Mouse (Mus musculus): ENCODE data around the gene Cryl1. TPM values are rescaled to one million over a fixed set of nuclear protein-coding genes. Genes with fewer than 3 reads are reported as not detected.

The Cryl1 gene
- polyA plus RNA-seq, 1 experiment from 2014 or later: 12.3 TPM

GRCm38 (mm10) chr14:57248661-57249060, 149.7 kb downstream of the Cryl1 start:
- Histone ChIP-seq H3K27ac (ENCODE audit: low read length) (no peak overlapping the region), H3K27me3 (ENCODE audit: control insufficient read depth, insufficient read depth, low read depth, low read length) (no peaks in the 10 kb centered on the region), H3K4me3 (ENCODE audit: low read depth, low read length) (no peak overlapping the region), H3K4me2 (ENCODE audit: low read length) (no peak overlapping the region), H3K9ac (ENCODE audit: low read depth, low read length) (no peak overlapping the region), H3K4me1 (ENCODE audit: control insufficient read depth, insufficient read depth, low read length) (no peaks in the 10 kb centered on the region), H3K9me3 (replicated peaks; ENCODE audit: control insufficient read depth, low read length, poor library complexity, severe bottlenecking) (no peaks in the 10 kb centered on the region), H3K36me3 (ENCODE audit: control insufficient read depth, insufficient read depth, low read length) (no peaks in the 10 kb centered on the region)
- no peak for ATAC-seq
- 55% methylated on average over 3 of the region's 3 CpGs for WGBS

- no peak overlapping the region for H3K4me3 ChIP-seq (ENCODE audit: low read depth, low read length)
- no peaks in the 10 kb centered on the region for H3K9me3 ChIP-seq (replicated peaks; ENCODE audit: control insufficient read depth, low read length, poor library complexity, severe bottlenecking)
- no peak overlapping the region for H3K4me2 ChIP-seq (ENCODE audit: low read length)
- no peaks in the 10 kb centered on the region for H3K27me3 ChIP-seq (ENCODE audit: control insufficient read depth, insufficient read depth, low read depth, low read length)
- 80% methylated on average over 6 of the region's 6 CpGs for WGBS
- ATAC-seq: no peak
- H3K4me1 ChIP-seq (ENCODE audit: control insufficient read depth, insufficient read depth, low read length): no peaks in the 10 kb centered on the region
- H3K9ac ChIP-seq (ENCODE audit: low read depth, low read length): no peak overlapping the region
- H3K27ac ChIP-seq (ENCODE audit: low read length): no peak overlapping the region
- no peaks in the 10 kb centered on the region for H3K36me3 ChIP-seq (ENCODE audit: control insufficient read depth, insufficient read depth, low read length)
Observed at GRCm38 (mm10) chr14:57246575-57246974, 151.8 kb downstream of the Cryl1 start.

GRCm38 (mm10) chr14:57242978-57243377, 155.4 kb downstream of the Cryl1 start:
- ATAC-seq: no peak
- H3K4me3 ChIP-seq (ENCODE audit: low read depth, low read length): no peak overlapping the region
- H3K9ac ChIP-seq (ENCODE audit: low read depth, low read length): no peak overlapping the region
- WGBS: 90% methylated on average over 5 of the region's 5 CpGs
- no peaks in the 10 kb centered on the region for H3K36me3 ChIP-seq (ENCODE audit: control insufficient read depth, insufficient read depth, low read length)
- H3K9me3 ChIP-seq (replicated peaks; ENCODE audit: control insufficient read depth, low read length, poor library complexity, severe bottlenecking): no peaks in the 10 kb centered on the region
- H3K4me1 ChIP-seq (ENCODE audit: control insufficient read depth, insufficient read depth, low read length): no peaks in the 10 kb centered on the region
- no peaks in the 10 kb centered on the region for H3K27me3 ChIP-seq (ENCODE audit: control insufficient read depth, insufficient read depth, low read depth, low read length)
- no peak overlapping the region for H3K4me2 ChIP-seq (ENCODE audit: low read length)
- no peak overlapping the region for H3K27ac ChIP-seq (ENCODE audit: low read length)

- Histone ChIP-seq H3K36me3 (ENCODE audit: control insufficient read depth, insufficient read depth, low read length) (no peaks in the 10 kb centered on the region), H3K4me1 (ENCODE audit: control insufficient read depth, insufficient read depth, low read length) (peaks cover 3% of the 10 kb centered on the region; the same call in 1 of the 2 replicates), H3K27ac (ENCODE audit: low read length) (no peak overlapping the region), H3K4me2 (ENCODE audit: low read length) (no peak overlapping the region), H3K9ac (ENCODE audit: low read depth, low read length) (no peak overlapping the region), H3K27me3 (ENCODE audit: control insufficient read depth, insufficient read depth, low read depth, low read length) (no peaks in the 10 kb centered on the region), H3K4me3 (ENCODE audit: low read depth, low read length) (no peak overlapping the region), H3K9me3 (replicated peaks; ENCODE audit: control insufficient read depth, low read length, poor library complexity, severe bottlenecking) (no peaks in the 10 kb centered on the region)
- 74% methylated on average over 11 of the region's 11 CpGs for whole genome bisulfite sequencing
- no peak for ATAC-seq
Observed at GRCm38 (mm10) chr14:57235276-57235675, 163.1 kb downstream of the Cryl1 start.

GRCm38 (mm10) chr14:57234711-57235110, 163.6 kb downstream of the Cryl1 start:
- Histone ChIP-seq H3K9me3 (replicated peaks; ENCODE audit: control insufficient read depth, low read length, poor library complexity, severe bottlenecking) (no peaks in the 10 kb centered on the region), H3K36me3 (ENCODE audit: control insufficient read depth, insufficient read depth, low read length) (no peaks in the 10 kb centered on the region), H3K4me1 (ENCODE audit: control insufficient read depth, insufficient read depth, low read length) (peaks cover 3% of the 10 kb centered on the region; the same call in 1 of the 2 replicates), H3K4me3 (ENCODE audit: low read depth, low read length) (no peak overlapping the region), H3K9ac (ENCODE audit: low read depth, low read length) (no peak overlapping the region), H3K27ac (ENCODE audit: low read length) (no peak overlapping the region), H3K27me3 (ENCODE audit: control insufficient read depth, insufficient read depth, low read depth, low read length) (no peaks in the 10 kb centered on the region), H3K4me2 (ENCODE audit: low read length) (no peak overlapping the region)
- WGBS: 9% methylated on average over 4 of the region's 4 CpGs
- ATAC-seq: peak; percentile 79

- no peak overlapping the region for H3K4me3 ChIP-seq (ENCODE audit: low read depth, low read length)
- no peak overlapping the region for H3K4me2 ChIP-seq (ENCODE audit: low read length)
- H3K9me3 ChIP-seq (replicated peaks; ENCODE audit: control insufficient read depth, low read length, poor library complexity, severe bottlenecking): no peaks in the 10 kb centered on the region
- H3K27ac ChIP-seq (ENCODE audit: low read length): no peak overlapping the region
- WGBS: 82% methylated on average over 6 of the region's 6 CpGs
- no peaks in the 10 kb centered on the region for H3K27me3 ChIP-seq (ENCODE audit: control insufficient read depth, insufficient read depth, low read depth, low read length)
- H3K9ac ChIP-seq (ENCODE audit: low read depth, low read length): no peak overlapping the region
- H3K4me1 ChIP-seq (ENCODE audit: control insufficient read depth, insufficient read depth, low read length): peaks cover 3% of the 10 kb centered on the region; the same call in 1 of the 2 replicates
- no peaks in the 10 kb centered on the region for H3K36me3 ChIP-seq (ENCODE audit: control insufficient read depth, insufficient read depth, low read length)
- no peak for ATAC-seq
Observed at GRCm38 (mm10) chr14:57230264-57231015, 167.9 kb downstream of the Cryl1 start.

Other genes with a start within 250 kb of the Cryl1 start
- gene Ift88, start 25.5 kb upstream of the Cryl1 start, polyA plus RNA-seq (2015; fragmentation: Nextera tagmentation; extraction: Ambion mirVana): 17.3 and 19.4 TPM in 2 replicates
- gene Il17d, start 126.2 kb upstream of the Cryl1 start, polyA plus RNA-seq (2015; fragmentation: Nextera tagmentation; extraction: Ambion mirVana): 6.8 and 7.2 TPM in 2 replicates
- 87.3 and 89.3 TPM in 2 replicates for gene Eef1akmt1, start 173.1 kb upstream of the Cryl1 start, polyA plus RNA-seq (2015; fragmentation: Nextera tagmentation; extraction: Ambion mirVana)

All from midbrain, embryonic 16.5 days (tissue).